Mouse (Mus musculus): ENCODE measurements at regions not wholly inside any gene's neighbourhood (a gene's known extent, or its start where the extent isn't known, plus 50 kb on each side); places are given as distances from the start of the nearest gene placed in this dataset.

DNA sequence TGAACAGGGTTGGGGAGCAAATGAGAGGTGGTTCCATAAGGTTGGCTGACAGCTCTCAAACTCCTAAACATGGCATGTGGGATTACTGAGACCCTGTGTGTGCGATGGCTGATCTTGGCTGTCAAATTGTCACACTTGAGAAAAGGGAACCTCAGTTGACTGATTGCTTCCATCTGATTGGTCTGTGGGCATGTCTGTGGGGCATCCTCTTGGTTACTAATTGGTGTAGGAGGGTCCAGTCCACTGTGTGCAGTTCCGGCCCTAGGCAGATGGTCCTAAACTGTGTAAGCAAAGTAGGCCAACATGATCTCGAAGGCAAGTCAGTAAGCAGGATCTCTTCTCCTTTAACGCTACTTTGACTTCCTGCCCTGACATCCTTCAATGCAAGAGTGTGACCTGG is 86.5 kb upstream of the Tut7 start:
- Histone ChIP-seq H3K27ac (ENCODE audit: control insufficient read depth, insufficient read depth, low read depth, low read length) (no peak overlapping the region), H3K4me1 (ENCODE audit: control insufficient read depth, insufficient read depth, low read length) (no peaks in the 10 kb centered on the region), H3K4me3 (ENCODE audit: control insufficient read depth, low read depth, low read length) (no peak overlapping the region), H3K36me3 (ENCODE audit: control insufficient read depth, insufficient read depth, low read length) (no peaks in the 10 kb centered on the region), H3K27me3 (ENCODE audit: control insufficient read depth, insufficient read depth, low read length) (no peaks in the 10 kb centered on the region)
- TF ChIP-seq CTCF (IDR thresholded peaks at IDR 0.05; ENCODE audit: control insufficient read depth, insufficient read depth, insufficient replicate concordance, low read depth, low read length) (no peak), POLR2A (IDR thresholded peaks at IDR 0.05; ENCODE audit: control insufficient read depth, low read depth, low read length) (no peak)

DNA sequence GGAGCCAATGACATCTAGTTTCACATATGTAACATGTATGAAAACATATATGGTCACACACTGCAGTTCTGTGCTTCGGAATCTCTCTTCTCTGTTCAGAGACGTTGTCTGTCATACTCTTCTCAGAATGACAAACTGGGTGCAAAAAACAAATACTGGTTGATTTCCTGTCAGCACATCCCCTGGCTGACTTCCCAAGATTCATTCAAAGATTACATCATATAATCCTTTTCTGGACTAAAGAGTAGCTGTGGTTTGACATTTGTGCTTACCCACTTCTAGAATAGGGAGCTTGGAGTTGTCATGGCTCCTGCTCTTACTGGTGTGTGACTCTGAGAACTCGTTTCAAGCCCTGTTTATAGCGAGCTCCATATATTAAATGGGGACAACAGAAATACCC is 85.8 kb upstream of the Tut7 start:
- Histone ChIP-seq H3K4me1 (ENCODE audit: control insufficient read depth, insufficient read depth, low read length) (no peaks in the 10 kb centered on the region), H3K4me3 (ENCODE audit: control insufficient read depth, low read depth, low read length) (no peak overlapping the region), H3K36me3 (ENCODE audit: control insufficient read depth, insufficient read depth, low read length) (no peaks in the 10 kb centered on the region), H3K27me3 (ENCODE audit: control insufficient read depth, insufficient read depth, low read length) (no peaks in the 10 kb centered on the region), H3K27ac (ENCODE audit: control insufficient read depth, insufficient read depth, low read depth, low read length) (no peak overlapping the region)
- TF ChIP-seq POLR2A (IDR thresholded peaks at IDR 0.05; ENCODE audit: control insufficient read depth, low read depth, low read length) (no peak), CTCF (IDR thresholded peaks at IDR 0.05; ENCODE audit: control insufficient read depth, insufficient read depth, insufficient replicate concordance, low read depth, low read length) (no peak)

DNA sequence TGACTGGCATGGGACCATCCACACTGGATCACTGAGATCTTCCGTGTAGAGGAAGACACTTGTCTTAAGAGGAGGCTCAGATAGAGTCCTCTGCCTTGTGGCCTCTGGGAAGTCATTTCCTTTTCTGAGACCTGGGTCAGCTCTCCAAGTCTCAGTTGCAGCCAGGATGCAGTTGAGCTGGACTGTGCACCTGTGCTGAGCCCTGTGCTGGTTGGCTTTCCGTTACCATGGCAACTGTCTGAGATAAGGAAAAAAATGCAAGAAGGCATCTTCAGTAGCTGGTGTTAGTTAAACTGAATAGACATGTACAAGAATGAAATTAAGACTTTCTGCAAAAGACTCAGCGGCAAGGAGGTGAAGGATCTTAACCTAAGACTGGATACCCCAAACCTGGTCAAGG is 82.5 kb upstream of the Tut7 start:
- TF ChIP-seq CTCF (IDR thresholded peaks at IDR 0.05; ENCODE audit: control insufficient read depth, insufficient read depth, insufficient replicate concordance, low read depth, low read length) (no peak), POLR2A (IDR thresholded peaks at IDR 0.05; ENCODE audit: control insufficient read depth, low read depth, low read length) (no peak)
- Histone ChIP-seq H3K27ac (ENCODE audit: control insufficient read depth, insufficient read depth, low read depth, low read length) (no peak overlapping the region), H3K4me1 (ENCODE audit: control insufficient read depth, insufficient read depth, low read length) (no peaks in the 10 kb centered on the region), H3K4me3 (ENCODE audit: control insufficient read depth, low read depth, low read length) (no peak overlapping the region), H3K36me3 (ENCODE audit: control insufficient read depth, insufficient read depth, low read length) (no peaks in the 10 kb centered on the region), H3K27me3 (ENCODE audit: control insufficient read depth, insufficient read depth, low read length) (no peaks in the 10 kb centered on the region)

DNA sequence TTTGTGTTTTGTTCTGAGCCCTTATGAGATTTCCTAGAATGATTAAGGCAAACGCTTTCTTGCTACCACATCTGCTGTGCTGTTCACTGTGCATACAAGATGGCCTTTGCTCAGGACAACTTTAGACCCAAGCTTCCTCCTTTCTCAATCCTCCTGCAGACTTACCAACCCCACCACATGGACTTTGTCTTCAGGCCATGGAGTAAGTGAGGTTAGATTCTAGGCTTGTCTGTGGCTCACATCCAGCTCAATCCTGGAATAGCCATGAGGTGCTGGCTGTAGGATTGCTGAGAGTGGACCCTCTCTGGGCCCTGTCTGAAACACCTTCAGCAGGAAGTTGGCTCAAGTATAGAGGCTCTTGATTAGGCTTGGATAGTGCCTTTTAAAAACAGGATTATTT is 81.5 kb upstream of the Tut7 start:
- H3K36me3 ChIP-seq (ENCODE audit: control insufficient read depth, insufficient read depth, low read length), result no peaks in the 10 kb centered on the region
- H3K4me3 ChIP-seq (ENCODE audit: control insufficient read depth, low read depth, low read length), result no peak overlapping the region
- no peaks in the 10 kb centered on the region for H3K27me3 ChIP-seq (ENCODE audit: control insufficient read depth, insufficient read depth, low read length)
- H3K4me1 ChIP-seq (ENCODE audit: control insufficient read depth, insufficient read depth, low read length), result no peaks in the 10 kb centered on the region
- no peak overlapping the region for H3K27ac ChIP-seq (ENCODE audit: control insufficient read depth, insufficient read depth, low read depth, low read length)
- TF ChIP-seq POLR2A (IDR thresholded peaks at IDR 0.05; ENCODE audit: control insufficient read depth, low read depth, low read length), result no peak
- TF ChIP-seq CTCF (IDR thresholded peaks at IDR 0.05; ENCODE audit: control insufficient read depth, insufficient read depth, insufficient replicate concordance, low read depth, low read length), result no peak

DNA sequence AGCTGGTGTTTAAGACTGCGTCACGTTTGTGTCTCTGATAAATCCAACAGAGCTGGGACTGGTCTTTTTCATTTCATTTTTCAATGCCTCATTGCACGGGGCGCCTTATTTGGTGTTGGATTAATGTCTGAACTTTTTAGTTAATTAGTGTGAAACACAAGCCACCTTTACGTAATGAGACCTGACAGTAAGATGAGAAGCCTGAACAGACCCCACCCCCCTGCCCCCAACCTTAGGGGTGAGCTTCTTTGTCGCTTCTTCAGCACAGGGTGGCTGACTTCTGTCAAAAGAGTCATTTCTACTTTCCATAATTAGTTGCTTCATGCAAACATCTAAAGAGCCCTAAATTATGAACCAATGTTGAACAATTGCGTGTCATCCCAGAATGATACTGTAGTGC is 76.6 kb upstream of the Tut7 start:
- Histone ChIP-seq H3K27me3 (ENCODE audit: control insufficient read depth, insufficient read depth, low read length) (no peaks in the 10 kb centered on the region), H3K4me1 (ENCODE audit: control insufficient read depth, insufficient read depth, low read length) (no peaks in the 10 kb centered on the region), H3K27ac (ENCODE audit: control insufficient read depth, insufficient read depth, low read depth, low read length) (no peak overlapping the region), H3K4me3 (ENCODE audit: control insufficient read depth, low read depth, low read length) (no peak overlapping the region), H3K36me3 (ENCODE audit: control insufficient read depth, insufficient read depth, low read length) (no peaks in the 10 kb centered on the region)
- TF ChIP-seq POLR2A (IDR thresholded peaks at IDR 0.05; ENCODE audit: control insufficient read depth, low read depth, low read length) (no peak), CTCF (IDR thresholded peaks at IDR 0.05; ENCODE audit: control insufficient read depth, insufficient read depth, insufficient replicate concordance, low read depth, low read length) (no peak)

DNA sequence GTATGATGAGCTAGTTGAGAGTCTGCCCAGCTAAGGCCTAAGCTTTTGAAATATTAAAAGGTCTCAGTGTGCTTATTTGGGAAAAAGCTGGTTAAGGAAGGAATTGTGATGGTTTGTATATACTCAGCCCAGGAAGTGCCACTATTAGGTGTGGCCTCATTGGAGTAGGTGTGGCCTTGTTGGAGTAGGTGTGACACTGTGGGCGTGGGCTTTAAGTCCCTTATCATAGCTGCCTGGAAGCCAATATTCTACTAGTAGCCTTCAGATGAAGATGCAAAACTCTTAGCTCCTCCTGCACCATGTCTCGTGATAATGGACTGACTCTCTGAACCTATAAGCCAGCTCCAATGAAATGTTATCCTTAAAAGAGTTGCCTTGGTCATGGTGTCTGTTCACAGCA is 72.8 kb upstream of the Tut7 start:
- H3K27me3 ChIP-seq (ENCODE audit: control insufficient read depth, insufficient read depth, low read length), result no peaks in the 10 kb centered on the region
- H3K36me3 ChIP-seq (ENCODE audit: control insufficient read depth, insufficient read depth, low read length), result no peaks in the 10 kb centered on the region
- H3K4me3 ChIP-seq (ENCODE audit: control insufficient read depth, low read depth, low read length), result no peak overlapping the region
- TF ChIP-seq POLR2A (IDR thresholded peaks at IDR 0.05; ENCODE audit: control insufficient read depth, low read depth, low read length) (no peak), CTCF (IDR thresholded peaks at IDR 0.05; ENCODE audit: control insufficient read depth, insufficient read depth, insufficient replicate concordance, low read depth, low read length) (no peak)
- no peak overlapping the region for H3K27ac ChIP-seq (ENCODE audit: control insufficient read depth, insufficient read depth, low read depth, low read length)
- no peaks in the 10 kb centered on the region for H3K4me1 ChIP-seq (ENCODE audit: control insufficient read depth, insufficient read depth, low read length)

DNA sequence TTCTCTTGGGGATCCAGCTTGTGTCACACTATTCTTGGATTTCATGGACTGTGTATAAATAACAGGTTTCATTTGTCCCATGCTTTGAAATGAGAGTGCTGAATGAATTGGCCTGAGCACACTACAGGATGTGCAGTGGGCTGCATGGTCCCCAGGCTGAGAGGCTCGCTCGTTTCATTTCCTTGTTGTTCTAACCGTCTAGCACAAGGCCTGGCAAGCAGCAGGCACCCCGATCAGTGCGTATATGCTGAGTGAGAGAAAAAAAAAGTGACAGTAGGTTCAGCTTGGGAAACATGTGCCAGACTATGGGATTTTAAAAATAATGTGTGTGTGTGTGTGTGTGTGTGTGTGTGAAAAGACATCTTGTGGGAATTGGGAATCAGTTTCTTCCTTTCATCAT is 71.1 kb upstream of the Tut7 start:
- no peak for TF ChIP-seq POLR2A (IDR thresholded peaks at IDR 0.05; ENCODE audit: control insufficient read depth, low read depth, low read length)
- no peak for TF ChIP-seq CTCF (IDR thresholded peaks at IDR 0.05; ENCODE audit: control insufficient read depth, insufficient read depth, insufficient replicate concordance, low read depth, low read length)
- Histone ChIP-seq H3K36me3 (ENCODE audit: control insufficient read depth, insufficient read depth, low read length) (no peaks in the 10 kb centered on the region), H3K4me1 (ENCODE audit: control insufficient read depth, insufficient read depth, low read length) (no peaks in the 10 kb centered on the region; the same call in 1 of the 2 replicates), H3K4me3 (ENCODE audit: control insufficient read depth, low read depth, low read length) (no peak overlapping the region), H3K27ac (ENCODE audit: control insufficient read depth, insufficient read depth, low read depth, low read length) (no peak overlapping the region), H3K27me3 (ENCODE audit: control insufficient read depth, insufficient read depth, low read length) (no peaks in the 10 kb centered on the region)

DNA sequence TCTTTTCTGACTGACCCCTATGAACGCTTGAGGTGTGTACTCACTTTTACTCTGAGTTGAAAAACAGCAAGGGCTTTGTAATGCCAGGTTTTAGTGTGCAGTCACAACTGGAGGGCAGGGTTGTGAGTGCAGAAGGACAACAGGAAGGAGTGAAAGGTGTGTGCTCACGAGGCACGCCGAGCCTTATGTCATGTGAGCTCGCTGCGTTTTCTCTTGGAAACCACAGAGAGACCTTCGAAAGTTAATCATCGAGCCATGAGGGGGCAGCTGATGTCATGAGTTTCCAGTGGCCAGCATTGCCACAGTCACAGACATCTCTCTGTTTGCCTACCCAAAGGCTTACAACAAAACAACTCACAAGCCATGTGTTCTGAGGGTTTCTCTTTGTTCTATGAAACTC is 70.0 kb upstream of the Tut7 start:
- TF ChIP-seq CTCF (IDR thresholded peaks at IDR 0.05; ENCODE audit: control insufficient read depth, insufficient read depth, insufficient replicate concordance, low read depth, low read length), result no peak
- TF ChIP-seq POLR2A (IDR thresholded peaks at IDR 0.05; ENCODE audit: control insufficient read depth, low read depth, low read length), result no peak
- Histone ChIP-seq H3K27ac (ENCODE audit: control insufficient read depth, insufficient read depth, low read depth, low read length) (no peak overlapping the region), H3K36me3 (ENCODE audit: control insufficient read depth, insufficient read depth, low read length) (no peaks in the 10 kb centered on the region), H3K4me1 (ENCODE audit: control insufficient read depth, insufficient read depth, low read length) (peaks cover 1% of the 10 kb centered on the region; the same call in 1 of the 2 replicates), H3K4me3 (ENCODE audit: control insufficient read depth, low read depth, low read length) (no peak overlapping the region), H3K27me3 (ENCODE audit: control insufficient read depth, insufficient read depth, low read length) (no peaks in the 10 kb centered on the region)

Measured in testis, adult 2 months (tissue).